Comparison of ENCODE assay signal across 14 mouse cellular contexts in genomic region chr14:118318524-118318923, GRCm38 (mm10). TPM values are rescaled to one million over a fixed set of nuclear protein-coding genes. Genes with fewer than 3 reads are reported as not detected.
DNase-seq lines count a peak whose midpoint lies in the region; ATAC-seq lines count a peak whose summit lies in the region.
"Had no signal": no experiment of that assay in that cellular context is flagged by ENCODE, and none has a peak within 500 bp of the region (broad histone marks: within the 10 kb centered on the region; RNA-seq: fewer than 3 reads in every experiment).

No protein-coding gene starts in this region.

- H3K27ac ChIP-seq in hindbrain, embryonic 14.5 days: no peak overlapping the region
- no peak overlapping the region for H3K27ac ChIP-seq in hindbrain, embryonic 11.5 days (ENCODE audit: low read depth, low read length)
- H3K27ac ChIP-seq in neural tube, embryonic 13.5 days (replicated peaks): 0 out of 2 replicates have a peak overlapping the region, but pooled peaks have one; percentile 28
- H3K27ac ChIP-seq in intestine, embryonic 15.5 days: no peak overlapping the region
- H3K27ac ChIP-seq: heart, embryonic 13.5 days; left cerebral cortex, adult 2 months had no signal

- no peaks in the 10 kb centered on the region for H3K36me3 ChIP-seq in hindbrain, embryonic 14.5 days (replicated peaks; ENCODE audit: control insufficient read depth, insufficient read depth)
- no peaks in the 10 kb centered on the region for H3K36me3 ChIP-seq in hindbrain, embryonic 11.5 days (ENCODE audit: control insufficient read depth, insufficient read depth, low read length)
- H3K36me3 ChIP-seq in neural tube, embryonic 13.5 days: no peaks in the 10 kb centered on the region
- no peaks in the 10 kb centered on the region for H3K36me3 ChIP-seq in intestine, embryonic 15.5 days
- H3K36me3 ChIP-seq: heart, embryonic 13.5 days had no signal

- peaks cover 24% of the 10 kb centered on the region for H3K27me3 ChIP-seq in hindbrain, embryonic 14.5 days (ENCODE audit: control insufficient read depth, insufficient read depth, low read length)
- H3K27me3 ChIP-seq in hindbrain, embryonic 11.5 days (ENCODE audit: control insufficient read depth, insufficient read depth, low read length): peaks cover 19% of the 10 kb centered on the region
- H3K27me3 ChIP-seq in neural tube, embryonic 13.5 days: peaks cover 54% of the 10 kb centered on the region
- H3K27me3 ChIP-seq in intestine, embryonic 15.5 days (replicated peaks): peaks cover 11% of the 10 kb centered on the region; the same call in 1 of the 2 replicates
- H3K27me3 ChIP-seq: CH12.LX had no signal

- no peak overlapping the region for H3K4me2 ChIP-seq in hindbrain, embryonic 14.5 days (replicated peaks)
- H3K4me2 ChIP-seq in hindbrain, embryonic 11.5 days (replicated peaks; ENCODE audit: low read depth, low read length): no peak overlapping the region
- no peak overlapping the region for H3K4me2 ChIP-seq in neural tube, embryonic 13.5 days
- no peak overlapping the region for H3K4me2 ChIP-seq in intestine, embryonic 15.5 days (replicated peaks)
- H3K4me2 ChIP-seq: heart, embryonic 13.5 days had no signal

- DNase-seq in hindbrain, embryonic 14.5 days (ENCODE audit: low spot score): peak; percentile 48
- no peak for DNase-seq in hindbrain, embryonic 11.5 days (ENCODE audit: low spot score)
- DNase-seq in neural tube, embryonic 10.5 days (ENCODE audit: extremely low spot score, low spot score): no peak
- peak; percentile 40 for DNase-seq in right cerebral cortex, postnatal 4 days
- no peak for DNase-seq in heart, postnatal 25 days (ENCODE audit: low spot score)
- DNase-seq in heart, adult 11 months: no peak
- DNase-seq: kidney, adult 8-10 months; liver, postnatal 0 days had no signal

- peak; percentile 55; the same call in 1 of the 2 replicates for ATAC-seq in hindbrain, embryonic 14.5 days (ENCODE audit: low FRiP score)
- ATAC-seq in hindbrain, embryonic 11.5 days (ENCODE audit: low FRiP score): no peak
- ATAC-seq in neural tube, embryonic 13.5 days (ENCODE audit: low read depth): peak; percentile 52
- ATAC-seq in intestine, embryonic 15.5 days: peak; percentile 43; the same call in 1 of the 2 replicates
- ATAC-seq: liver, postnatal 0 days had no signal

- 47% methylated on average over 11 of the region's 11 CpGs for WGBS in hindbrain, embryonic 14.5 days
- WGBS in hindbrain, embryonic 11.5 days: 51% methylated on average over 11 of the region's 11 CpGs
- WGBS in neural tube, embryonic 13.5 days: 52% methylated on average over 11 of the region's 11 CpGs
- 44% methylated on average over 11 of the region's 11 CpGs for WGBS in intestine, embryonic 15.5 days

- peaks cover 15% of the 10 kb centered on the region; the same call in 1 of the 2 replicates for H3K4me1 ChIP-seq in hindbrain, embryonic 14.5 days (replicated peaks; ENCODE audit: control insufficient read depth, insufficient read depth, low read length)
- peaks cover 3% of the 10 kb centered on the region; the same call in 1 of the 2 replicates for H3K4me1 ChIP-seq in hindbrain, embryonic 11.5 days (replicated peaks; ENCODE audit: control insufficient read depth, insufficient read depth, low read length)
- H3K4me1 ChIP-seq in neural tube, embryonic 13.5 days (replicated peaks): peaks cover 35% of the 10 kb centered on the region
- no peaks in the 10 kb centered on the region for H3K4me1 ChIP-seq in intestine, embryonic 15.5 days (replicated peaks)

- no peak overlapping the region for H3K9ac ChIP-seq in hindbrain, embryonic 14.5 days
- H3K9ac ChIP-seq in hindbrain, embryonic 11.5 days (ENCODE audit: low read depth, low read length): no peak overlapping the region
- H3K9ac ChIP-seq in neural tube, embryonic 13.5 days: no peak overlapping the region
- H3K9ac ChIP-seq in intestine, embryonic 15.5 days: no peak overlapping the region
- H3K9ac ChIP-seq: heart, embryonic 13.5 days; liver, postnatal 0 days had no signal

- intact Hi-C loops in heart, postnatal 25 days (cut with DNase I): no loop called here

- H3K4me3 ChIP-seq in hindbrain, embryonic 14.5 days (replicated peaks; ENCODE audit: low read length): no peak overlapping the region
- no peak overlapping the region for H3K4me3 ChIP-seq in hindbrain, embryonic 11.5 days (ENCODE audit: low read depth, low read length)
- H3K4me3 ChIP-seq in neural tube, embryonic 13.5 days: no peak overlapping the region
- H3K4me3 ChIP-seq in intestine, embryonic 15.5 days (replicated peaks): no peak overlapping the region
- H3K4me3 ChIP-seq: heart, embryonic 13.5 days; left cerebral cortex, adult 2 months had no signal

- H3K9me3 ChIP-seq in hindbrain, embryonic 14.5 days (ENCODE audit: control insufficient read depth, low read length): no peaks in the 10 kb centered on the region
- H3K9me3 ChIP-seq in hindbrain, embryonic 11.5 days (ENCODE audit: control insufficient read depth, low read length): no peaks in the 10 kb centered on the region
- H3K9me3 ChIP-seq in neural tube, embryonic 13.5 days: no peaks in the 10 kb centered on the region
- no peaks in the 10 kb centered on the region for H3K9me3 ChIP-seq in intestine, embryonic 15.5 days
- H3K9me3 ChIP-seq: heart, embryonic 13.5 days had no signal

RNA-seq across cellular contexts. Expression of gene Gm9376, which starts 51.8 kb away (rescaled TPM):
- polyA plus RNA-seq in hindbrain, embryonic 14.5 days (2014; fragmentation: Nextera tagmentation; extraction: Ambion mirVana): not detected in 2 replicates
- polyA plus RNA-seq in hindbrain, embryonic 11.5 days (2014; fragmentation: Nextera tagmentation; extraction: Ambion mirVana): not detected in 2 replicates
- not detected in 2 replicates for polyA plus RNA-seq in neural tube, embryonic 13.5 days (2015; fragmentation: Nextera tagmentation; extraction: Ambion mirVana)
- not detected in 2 replicates for polyA plus RNA-seq in intestine, embryonic 15.5 days (2015; fragmentation: Nextera tagmentation; extraction: Ambion mirVana)
- total RNA-seq in heart, postnatal 25 days (2021): not detected
- total RNA-seq: CH12.LX; left cerebral cortex, adult 2 months had no signal
- polyA plus RNA-seq: heart, embryonic 13.5 days; liver, postnatal 0 days; thymus, postnatal 0 days had no signal

Comparison
In these comparisons a context has a peak if more than half of its experiments do, and no peak if none do; other contexts are left out.
1. DNase-seq: peak in hindbrain, embryonic 14.5 days (single experiment) and right cerebral cortex, postnatal 4 days (single experiment); none in hindbrain, embryonic 11.5 days (single experiment), neural tube, embryonic 10.5 days (single experiment), heart, postnatal 25 days (single experiment) and heart, adult 11 months (single experiment).